Mouse (Mus musculus) adrenal gland (tissue): ENCODE data around the gene Sync.

Experiments
- intact Hi-C: fragments of 180-260 bp; cut with DNase I; formaldehyde crosslinking; loops from one replicate; pipeline ENCODE4 v1.15.1; 2025

Sync gene

DNA sequence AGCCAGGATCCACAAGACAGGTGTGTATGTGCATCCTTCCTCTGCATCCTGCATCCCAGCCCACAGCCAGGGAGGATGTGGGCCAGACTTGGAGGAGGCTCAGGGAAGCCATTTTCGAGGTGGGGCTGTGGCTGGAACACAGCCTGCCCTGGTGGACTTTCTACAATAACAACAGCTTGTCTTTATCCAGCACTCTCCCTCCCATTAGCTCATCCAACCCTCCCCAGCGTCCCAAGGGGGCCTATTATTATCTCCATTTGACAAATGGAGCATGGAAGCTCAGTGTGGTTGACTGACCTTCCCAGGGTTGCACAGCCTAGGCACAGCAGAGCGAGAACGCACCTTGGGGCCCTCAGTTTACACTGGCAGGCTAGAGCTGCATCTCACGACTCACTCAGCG, 26.7 kb upstream of the Sync start:
- intact Hi-C loops = no loop called here

DNA sequence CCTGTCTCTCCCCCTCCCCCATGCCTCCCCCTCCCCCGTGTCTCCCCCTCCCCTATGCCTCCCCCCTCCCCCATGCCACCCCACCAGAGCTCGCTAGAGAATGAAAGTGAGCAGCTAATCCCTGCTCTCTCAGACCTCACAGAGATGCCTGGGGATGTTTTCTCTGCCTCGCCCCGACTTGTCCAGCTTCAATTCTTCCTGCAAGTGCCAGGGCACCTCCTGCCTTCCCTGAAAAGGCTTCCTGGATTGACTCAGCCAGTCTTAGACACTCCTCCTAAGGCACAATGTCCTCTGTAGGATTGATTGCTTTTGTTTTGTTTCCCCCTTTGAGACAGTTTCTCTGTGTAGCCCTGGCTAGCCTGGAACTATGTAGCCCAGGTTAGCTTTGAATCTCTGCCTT, 26.2 kb upstream of the Sync start, which contains the start of gene C77080:
Gene C77080 (minus strand): TSS at position 209 of the 400 bp plus-strand sequence.
- intact Hi-C loops = no loop called here

DNA sequence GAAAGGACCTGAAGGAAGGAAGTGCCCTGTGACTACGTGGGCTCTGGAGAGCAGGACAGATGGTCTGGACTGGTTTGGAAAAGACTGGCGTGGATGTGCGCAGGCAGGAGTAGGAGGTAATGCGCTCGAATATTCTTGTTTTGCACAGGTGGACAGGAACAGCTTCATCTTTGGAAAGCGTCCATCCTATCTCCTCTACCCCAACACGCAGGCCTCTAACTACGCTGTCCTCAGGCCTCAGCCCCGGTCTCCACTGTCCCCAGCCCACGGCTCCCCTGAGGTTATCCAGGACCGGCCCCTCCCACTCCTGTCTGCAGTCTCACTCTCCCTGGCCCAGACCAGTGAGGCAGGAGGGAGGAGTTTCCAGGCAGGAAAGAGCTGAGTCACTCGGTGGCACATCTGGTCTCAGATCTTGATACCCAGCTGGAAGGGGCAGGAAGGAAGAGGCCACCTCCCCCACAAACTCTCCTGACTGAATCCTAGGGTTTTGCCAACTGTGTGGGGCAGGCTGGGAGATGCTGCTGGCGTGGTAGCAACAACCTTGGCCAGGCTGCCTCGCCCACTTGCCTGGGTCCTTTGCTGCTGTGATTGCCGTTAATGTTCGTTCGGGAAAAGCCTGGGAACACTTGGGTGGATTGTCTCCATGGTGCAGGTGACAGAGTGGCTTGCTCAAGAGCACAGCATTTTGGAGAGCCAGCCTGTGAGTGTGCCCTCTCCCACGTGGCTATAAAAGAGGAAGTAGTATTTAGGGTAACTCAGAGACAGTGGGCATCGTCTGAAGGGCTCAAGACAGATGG, 24.0 kb upstream of the Sync start:
- intact Hi-C loops = no loop called here

DNA sequence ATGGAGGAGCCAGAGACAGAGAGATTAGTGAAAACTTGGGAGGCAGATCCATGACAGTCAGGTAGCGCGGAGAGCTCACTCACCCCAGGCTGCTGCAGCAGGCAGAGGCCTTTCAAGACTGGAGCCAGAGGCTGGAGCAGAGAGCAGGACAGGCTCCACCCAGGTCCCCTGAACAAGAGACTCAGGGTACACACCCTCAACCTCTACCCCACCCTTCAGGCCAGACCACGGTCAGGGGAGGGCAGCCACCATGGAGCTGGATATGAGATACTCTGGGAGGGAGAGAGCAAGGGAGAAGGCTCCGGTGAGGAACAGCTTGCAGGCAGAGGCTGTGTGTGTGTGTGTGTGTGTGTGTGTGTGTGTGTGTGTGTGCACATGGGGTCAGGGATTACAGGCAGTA, 21.2 kb upstream of the Sync start:
- intact Hi-C loops = no loop called here

DNA sequence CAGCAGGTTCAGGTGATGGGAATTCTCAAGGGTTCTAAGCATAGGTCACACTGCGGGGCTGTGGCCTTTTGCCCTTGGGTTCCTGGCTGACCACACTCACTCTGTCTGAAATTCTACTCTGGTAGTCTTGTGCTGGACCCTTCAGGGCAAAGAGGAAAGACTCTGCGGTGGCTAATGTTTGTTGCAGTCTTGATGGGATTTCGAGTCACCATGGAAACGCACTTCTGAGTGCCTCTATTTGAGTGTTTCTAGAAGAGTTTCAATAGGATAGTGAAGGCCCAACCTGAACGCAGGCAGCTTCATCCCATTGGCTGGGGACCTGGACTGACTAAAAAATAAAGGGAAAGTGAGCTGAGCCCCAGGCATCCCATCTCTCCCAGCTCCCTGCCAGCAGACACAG, 20.6 kb upstream of the Sync start:
- intact Hi-C loops = no loop called here

GRCm38 (mm10) chr4:129268698-129269097, 18.7 kb upstream of the Sync start:
- intact Hi-C loops = no loop called here

GRCm38 (mm10) chr4:129271991-129272755, 15.2 kb upstream of the Sync start:
- intact Hi-C loops = no loop called here

- intact Hi-C loops = no loop called here
Observed at GRCm38 (mm10) chr4:129272756-129273046, 14.7 kb upstream of the Sync start.

- intact Hi-C loops = no loop called here
Observed at GRCm38 (mm10) chr4:129276453-129276865, 11.0 kb upstream of the Sync start.

DNA sequence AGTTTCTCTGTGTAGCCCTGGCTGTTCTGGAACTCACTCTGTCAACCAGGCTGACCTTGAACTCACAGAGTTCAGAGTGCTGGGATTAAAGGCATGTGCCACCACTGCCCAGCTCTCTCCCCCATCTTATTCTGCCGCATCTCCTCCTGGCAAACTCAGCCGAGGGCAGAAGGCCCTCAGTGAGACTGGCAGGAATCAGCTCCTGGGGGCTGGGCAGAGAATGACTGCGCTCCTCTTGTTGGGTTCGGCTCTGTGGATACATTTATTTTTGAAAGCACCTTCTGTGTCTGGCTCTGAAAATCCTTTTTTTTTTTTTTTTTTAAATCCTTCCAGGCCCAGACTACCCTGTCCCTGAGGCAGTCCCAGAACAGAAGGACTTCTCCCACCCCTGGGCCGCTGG, 4.6 kb upstream of the Sync start:
- intact Hi-C loops = loop anchor here (5.0 kb wide), 1 partner anchor 150 kb away; no protein-coding TSS in a partner anchor

GRCm38 (mm10) chr4:129283226-129283625, 4.2 kb upstream of the Sync start:
- intact Hi-C loops = loop anchor here (5.0 kb wide), 1 partner anchor 151 kb away; no protein-coding TSS in a partner anchor

GRCm38 (mm10) chr4:129284685-129285084, 2.7 kb upstream of the Sync start:
- intact Hi-C loops = loop anchor here (5.0 kb wide), 1 partner anchor 152 kb away; no protein-coding TSS in a partner anchor

GRCm38 (mm10) chr4:129286001-129286682, 1.3 kb upstream of the Sync start:
- intact Hi-C loops = no loop called here

GRCm38 (mm10) chr4:129286683-129287471, 540 bp upstream of the Sync start:
- intact Hi-C loops = no loop called here

DNA sequence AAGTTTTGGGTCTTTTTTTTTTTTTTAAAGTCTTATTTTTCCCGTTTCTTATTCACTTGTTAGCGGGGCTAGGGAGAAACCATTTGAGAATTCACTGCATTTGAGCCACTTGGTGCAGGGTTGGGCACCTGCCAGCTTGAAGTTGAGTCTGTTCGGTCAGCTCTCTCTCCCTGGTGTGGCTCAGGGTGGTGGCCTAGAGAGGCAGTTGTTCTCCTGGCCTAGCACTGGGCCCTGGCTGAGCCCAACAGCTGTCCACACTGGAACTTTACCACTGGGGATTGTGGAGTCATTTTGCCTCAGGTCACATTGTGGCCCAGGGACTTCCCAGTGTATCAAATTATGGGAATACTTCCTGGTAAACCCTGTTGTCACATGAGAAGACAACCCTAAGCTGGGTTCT, 650 bp downstream of the Sync start:
- intact Hi-C loops = no loop called here

GRCm38 (mm10) chr4:129289671-129290070, 2.3 kb downstream of the Sync start:
- intact Hi-C loops = no loop called here

DNA sequence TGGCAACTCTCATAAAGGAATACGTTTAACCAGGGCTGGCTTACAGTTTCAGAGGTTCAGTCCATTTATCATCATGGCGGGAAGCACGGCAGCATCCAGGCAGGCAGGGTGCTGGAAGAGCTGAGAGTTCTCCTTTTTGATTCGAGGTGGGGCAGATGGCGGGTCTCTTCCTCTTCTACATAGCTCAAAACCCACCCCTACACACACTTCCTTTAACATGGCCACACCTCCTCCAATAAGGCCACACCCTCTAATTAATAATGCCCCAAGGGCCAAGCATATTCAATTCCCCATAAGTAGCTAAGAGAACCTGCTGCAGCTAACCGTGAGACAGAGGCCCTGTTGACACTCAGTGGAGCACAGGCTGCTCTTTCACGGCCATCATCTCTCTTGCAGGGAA, 5.4 kb downstream of the Sync start:
- intact Hi-C loops = no loop called here

DNA sequence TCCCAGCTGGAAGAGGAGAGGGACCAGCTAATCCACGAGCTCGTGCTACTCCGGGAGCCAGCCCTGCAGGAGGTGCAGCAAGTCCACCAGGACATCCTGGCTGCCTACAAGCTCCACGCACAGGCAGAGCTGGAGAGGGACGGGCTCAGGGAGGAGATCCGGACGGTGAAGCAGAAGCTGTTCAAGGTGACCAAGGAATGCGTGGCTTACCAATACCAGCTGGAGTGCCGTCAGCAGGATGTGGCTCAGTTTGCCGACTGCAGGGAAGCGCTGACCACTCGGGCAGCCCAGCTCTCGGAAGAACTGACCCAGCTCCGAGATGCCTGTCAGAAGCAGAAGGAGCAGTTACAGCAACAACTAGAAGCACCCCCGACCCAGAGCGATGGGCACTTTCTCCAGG, 6.3 kb downstream of the Sync start:
- intact Hi-C loops = no loop called here

DNA sequence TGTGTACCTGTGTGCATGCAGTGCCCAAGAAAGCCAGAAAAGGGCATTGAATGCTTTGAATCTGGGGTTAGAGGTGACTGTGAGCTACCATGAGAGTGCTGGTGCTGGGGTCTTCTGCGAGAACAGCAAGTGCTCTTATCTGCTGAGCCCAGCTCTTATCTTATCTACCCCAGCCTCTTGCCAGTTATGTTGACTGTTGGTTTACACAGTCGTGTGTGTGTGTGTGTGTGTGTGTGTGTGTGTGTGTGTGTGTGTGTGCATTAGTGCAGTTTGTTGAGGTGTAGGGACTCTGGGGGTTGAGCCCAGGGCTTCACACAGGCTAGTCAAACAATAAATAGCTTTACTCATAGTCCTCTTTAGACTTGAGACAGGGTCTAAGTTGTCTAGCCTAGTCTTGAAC, 7.8 kb downstream of the Sync start:
- intact Hi-C loops = no loop called here

DNA sequence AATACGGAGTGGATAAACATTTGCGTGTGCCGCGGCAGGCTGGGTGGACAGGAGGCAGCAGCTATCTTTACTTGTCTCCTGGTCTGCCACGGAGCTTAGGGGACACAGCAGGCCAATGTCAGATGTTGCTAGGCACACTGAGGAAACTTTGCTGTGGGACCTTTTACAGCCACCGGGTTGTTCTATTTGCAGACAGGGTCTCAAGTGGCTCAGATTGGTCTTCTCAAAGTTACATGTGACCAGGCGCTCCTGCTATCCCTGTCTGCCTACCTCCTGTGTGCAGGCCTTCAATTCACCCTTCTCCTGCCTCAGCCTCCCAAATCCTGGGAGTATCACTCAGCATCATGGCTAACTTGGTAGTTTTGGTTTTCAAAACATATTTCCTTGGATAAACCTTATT, 8.6 kb downstream of the Sync start:
- intact Hi-C loops = no loop called here

GRCm38 (mm10) chr4:129297724-129298123, 10.3 kb downstream of the Sync start:
- intact Hi-C loops = no loop called here
